Mouse (Mus musculus) testis, adult 2 months (tissue): Measurements from ENCODE around the gene Hnf1a.

Experiments used
- CTCF ChIP-seq: fragments of 200-500 bp; IDR thresholded peaks from 2 replicates; pipeline ENCODE4 v1.5.1; 2012; ENCODE audit warnings: low read depth, mild to moderate bottlenecking, inconsistent platforms, low read length, moderate library complexity; ENCODE audit not compliant: control insufficient read depth, insufficient read depth, insufficient replicate concordance
- POLR2A ChIP-seq: fragments of 200-500 bp; IDR thresholded peaks from 2 replicates; pipeline ENCODE4 v1.6.1; 2012; ENCODE audit warnings: low read depth, mild to moderate bottlenecking, inconsistent platforms, low read length, moderate library complexity; ENCODE audit not compliant: control insufficient read depth

DNA sequence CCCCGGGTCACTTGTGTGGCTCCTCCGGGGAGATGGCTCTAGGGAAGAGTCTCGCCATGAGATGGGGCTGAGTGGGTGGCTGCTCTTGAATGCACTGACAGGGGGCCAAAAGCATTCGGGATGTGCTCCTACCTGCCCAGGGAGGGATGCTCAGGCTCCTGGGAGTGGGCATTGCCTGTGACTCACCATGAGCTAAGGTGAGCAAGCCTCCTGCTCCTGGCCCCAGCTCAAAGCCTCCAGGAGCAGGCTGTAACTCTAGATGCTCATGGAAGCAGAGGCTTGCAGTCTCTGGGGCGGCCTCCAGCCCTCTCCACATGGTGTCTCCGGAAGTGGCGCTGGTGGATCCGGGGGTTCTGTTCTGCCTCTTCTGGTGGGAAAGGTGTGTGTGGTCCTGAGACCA lies 30.6 kb upstream of the Hnf1a start:
- no peak for TF ChIP-seq CTCF
- no peak for TF ChIP-seq POLR2A
